Mouse (Mus musculus): ENCODE results near the gene Dnajc6. TPM values are rescaled to one million over a fixed set of nuclear protein-coding genes. Genes with fewer than 3 reads are reported as not detected.
A peak's percentile ranks its signal among the peaks of the same experiment; 100 is the strongest.

Gene Dnajc6
- polyA plus RNA-seq, 1 experiment: not detected

DNA sequence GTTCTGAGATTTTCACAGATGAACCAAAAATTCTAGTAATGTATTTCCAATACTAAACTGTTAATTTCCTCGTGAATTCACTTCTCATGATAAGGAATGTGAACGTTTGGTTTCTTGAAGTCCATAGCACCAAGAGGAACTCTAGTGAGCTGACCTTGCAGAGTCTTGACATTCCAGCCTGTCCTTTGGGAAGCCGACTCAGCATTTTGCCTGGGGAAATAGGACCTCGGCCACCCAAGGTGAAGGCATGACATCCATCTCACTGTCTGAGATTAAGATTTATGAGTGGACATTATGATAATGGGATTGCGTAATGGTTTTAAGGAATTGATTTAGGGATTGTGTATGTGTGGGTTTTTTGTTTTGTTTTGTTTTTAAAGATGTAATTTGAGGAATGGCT is 144.2 kb downstream of the Dnajc6 start:
- TF ChIP-seq TAL1 (IDR thresholded peaks at IDR 0.05; ENCODE audit: low read length): no peak
- no peak for TF ChIP-seq GATA1 (IDR thresholded peaks at IDR 0.05; ENCODE audit: low read length)
- Histone ChIP-seq H3K4me1 (ENCODE audit: control insufficient read depth) (0 out of 2 replicates have a peak, but pooled peaks cover 2% of the 10 kb centered on the region), H3K36me3 (ENCODE audit: control insufficient read depth) (no peaks in the 10 kb centered on the region), H3K27me3 (ENCODE audit: control insufficient read depth) (no peaks in the 10 kb centered on the region), H3K9me3 (ENCODE audit: control insufficient read depth, low read length) (no peaks in the 10 kb centered on the region), H3K4me3 (replicated peaks) (no peak overlapping the region)

GRCm38 (mm10) chr4:101642708-101643107 is 146.3 kb downstream of the Dnajc6 start:
- Histone ChIP-seq H3K9me3 (ENCODE audit: control insufficient read depth, low read length) (no peaks in the 10 kb centered on the region), H3K4me1 (ENCODE audit: control insufficient read depth) (peaks cover 14% of the 10 kb centered on the region), H3K4me3 (replicated peaks) (no peak overlapping the region), H3K36me3 (ENCODE audit: control insufficient read depth) (no peaks in the 10 kb centered on the region), H3K27me3 (ENCODE audit: control insufficient read depth) (no peaks in the 10 kb centered on the region)
- TF ChIP-seq GATA1 (IDR thresholded peaks at IDR 0.05; ENCODE audit: low read length) (no peak), TAL1 (IDR thresholded peaks at IDR 0.05; ENCODE audit: low read length) (no peak)

- H3K4me3 ChIP-seq (replicated peaks): no peak overlapping the region
- peaks cover 17% of the 10 kb centered on the region for H3K4me1 ChIP-seq (ENCODE audit: control insufficient read depth)
- H3K36me3 ChIP-seq (ENCODE audit: control insufficient read depth): no peaks in the 10 kb centered on the region
- no peaks in the 10 kb centered on the region for H3K9me3 ChIP-seq (ENCODE audit: control insufficient read depth, low read length)
- H3K27me3 ChIP-seq (ENCODE audit: control insufficient read depth): no peaks in the 10 kb centered on the region
- TF ChIP-seq GATA1 (IDR thresholded peaks at IDR 0.05; ENCODE audit: low read length) (no peak), TAL1 (IDR thresholded peaks at IDR 0.05; ENCODE audit: low read length) (no peak)
Observed at GRCm38 (mm10) chr4:101643216-101643615, 146.8 kb downstream of the Dnajc6 start.

GRCm38 (mm10) chr4:101646857-101647195 is 150.4 kb downstream of the Dnajc6 start:
- H3K4me1 ChIP-seq (ENCODE audit: control insufficient read depth): peaks cover 51% of the 10 kb centered on the region
- H3K27me3 ChIP-seq (ENCODE audit: control insufficient read depth): no peaks in the 10 kb centered on the region
- H3K9me3 ChIP-seq (ENCODE audit: control insufficient read depth, low read length): no peaks in the 10 kb centered on the region
- H3K36me3 ChIP-seq (ENCODE audit: control insufficient read depth): peaks cover 18% of the 10 kb centered on the region
- H3K4me3 ChIP-seq (replicated peaks): peak overlapping the region; percentile 93
- TF ChIP-seq GATA1 (IDR thresholded peaks at IDR 0.05; ENCODE audit: low read length): no peak
- TF ChIP-seq TAL1 (IDR thresholded peaks at IDR 0.05; ENCODE audit: low read length): no peak

GRCm38 (mm10) chr4:101647196-101647905 is 150.9 kb downstream of the Dnajc6 start, which contains the start of gene Leprot:
Gene Leprot (plus strand): TSS chr4:101647718.
- TF ChIP-seq TAL1 (IDR thresholded peaks at IDR 0.05; ENCODE audit: low read length) (no peak), GATA1 (IDR thresholded peaks at IDR 0.05; ENCODE audit: low read length) (no peak)
- Histone ChIP-seq H3K4me1 (ENCODE audit: control insufficient read depth) (peaks cover 56% of the 10 kb centered on the region), H3K27me3 (ENCODE audit: control insufficient read depth) (no peaks in the 10 kb centered on the region), H3K4me3 (replicated peaks) (peak within 1 kb of the TSS; percentile 93), H3K9me3 (ENCODE audit: control insufficient read depth, low read length) (no peaks in the 10 kb centered on the region), H3K36me3 (ENCODE audit: control insufficient read depth) (peaks cover 23% of the 10 kb centered on the region)

GRCm38 (mm10) chr4:101647976-101648642 is 151.7 kb downstream of the Dnajc6 start:
- H3K36me3 ChIP-seq (ENCODE audit: control insufficient read depth): peaks cover 30% of the 10 kb centered on the region
- no peaks in the 10 kb centered on the region for H3K27me3 ChIP-seq (ENCODE audit: control insufficient read depth)
- no peaks in the 10 kb centered on the region for H3K9me3 ChIP-seq (ENCODE audit: control insufficient read depth, low read length)
- peaks cover 64% of the 10 kb centered on the region for H3K4me1 ChIP-seq (ENCODE audit: control insufficient read depth)
- peak overlapping the region; percentile 93 for H3K4me3 ChIP-seq (replicated peaks)
- TF ChIP-seq TAL1 (IDR thresholded peaks at IDR 0.05; ENCODE audit: low read length) (no peak), GATA1 (IDR thresholded peaks at IDR 0.05; ENCODE audit: low read length) (peak; percentile 65)

GRCm38 (mm10) chr4:101648745-101649144 is 152.3 kb downstream of the Dnajc6 start:
- H3K36me3 ChIP-seq (ENCODE audit: control insufficient read depth): peaks cover 37% of the 10 kb centered on the region
- no peaks in the 10 kb centered on the region for H3K27me3 ChIP-seq (ENCODE audit: control insufficient read depth)
- peak overlapping the region; percentile 93 for H3K4me3 ChIP-seq (replicated peaks)
- H3K4me1 ChIP-seq (ENCODE audit: control insufficient read depth): peaks cover 70% of the 10 kb centered on the region
- H3K9me3 ChIP-seq (ENCODE audit: control insufficient read depth, low read length): no peaks in the 10 kb centered on the region
- TF ChIP-seq TAL1 (IDR thresholded peaks at IDR 0.05; ENCODE audit: low read length): no peak
- no peak; the same call in 1 of the 2 replicates for TF ChIP-seq GATA1 (IDR thresholded peaks at IDR 0.05; ENCODE audit: low read length)

DNA sequence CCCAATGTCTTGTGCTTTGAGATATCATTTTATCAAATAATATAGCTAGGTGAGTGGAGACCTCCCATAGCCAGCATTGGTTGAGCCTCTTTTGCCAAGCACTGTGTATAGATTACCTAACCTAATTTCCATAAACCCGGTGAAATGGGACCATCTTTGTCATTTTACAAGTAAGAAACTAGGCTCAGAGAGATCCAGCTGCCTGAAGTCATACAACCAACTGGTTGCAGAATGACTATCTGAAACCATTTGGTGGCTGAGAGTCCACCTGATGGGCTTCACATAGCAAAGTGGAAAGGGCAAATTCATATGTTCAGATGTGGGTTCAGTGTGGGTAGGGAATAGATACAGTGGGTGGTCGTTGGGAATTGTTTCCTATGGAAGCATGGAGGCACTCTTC is 154.5 kb downstream of the Dnajc6 start:
- peaks cover 91% of the 10 kb centered on the region for H3K4me1 ChIP-seq (ENCODE audit: control insufficient read depth)
- peaks cover 57% of the 10 kb centered on the region for H3K36me3 ChIP-seq (ENCODE audit: control insufficient read depth)
- peak overlapping the region; percentile 2 for H3K4me3 ChIP-seq (replicated peaks)
- no peaks in the 10 kb centered on the region for H3K9me3 ChIP-seq (ENCODE audit: control insufficient read depth, low read length)
- TF ChIP-seq GATA1 (IDR thresholded peaks at IDR 0.05; ENCODE audit: low read length) (no peak), TAL1 (IDR thresholded peaks at IDR 0.05; ENCODE audit: low read length) (no peak)
- H3K27me3 ChIP-seq (ENCODE audit: control insufficient read depth): no peaks in the 10 kb centered on the region

- TF ChIP-seq GATA1 (IDR thresholded peaks at IDR 0.05; ENCODE audit: low read length): no peak
- Histone ChIP-seq H3K27me3 (ENCODE audit: control insufficient read depth) (no peaks in the 10 kb centered on the region), H3K9me3 (ENCODE audit: control insufficient read depth, low read length) (no peaks in the 10 kb centered on the region), H3K4me1 (ENCODE audit: control insufficient read depth) (peaks cover 84% of the 10 kb centered on the region), H3K4me3 (replicated peaks) (no peak overlapping the region), H3K36me3 (ENCODE audit: control insufficient read depth) (peaks cover 89% of the 10 kb centered on the region)
Observed at GRCm38 (mm10) chr4:101654256-101654655, 157.8 kb downstream of the Dnajc6 start.
